Mouse (Mus musculus) cerebellum, adult 8-10 months (tissue): ENCODE data around the gene Spata33.
"Not testable (repeated sequence)": the region's sequence is repeated elsewhere in the genome, so short reads cannot be mapped to it uniquely, and the experiment has no call there.

Experiments
- DNase-seq: peaks from one replicate; pipeline ENCODE4 v3.0.0; 2022

Gene Spata33

GRCm38 (mm10) chr8:123212321-123213117 is at the start of gene Spata33, which contains the start of gene Chmp1a:
Spata33 (plus strand) TSS chr8:123212832.
Chmp1a (minus strand) TSS chr8:123212763.
- peak; percentile 83 for DNase-seq

GRCm38 (mm10) chr8:123181391-123181790 is 31.2 kb upstream of the Spata33 start:
- no peak for DNase-seq

- no peak for DNase-seq
These were observed 26.8 kb upstream of the Spata33 start, which contains the start of gene Dpep1 for GRCm38 (mm10) chr8:123185566-123186409. Dpep1 (plus strand) TSS chr8:123186242.

- DNase-seq: no peak
These were observed 24.6 kb upstream of the Spata33 start for GRCm38 (mm10) chr8:123188006-123188405.

- no peak for DNase-seq
These were observed 23.8 kb upstream of the Spata33 start for GRCm38 (mm10) chr8:123188841-123189240.

- peak; percentile 37 for DNase-seq
These were observed 22.0 kb upstream of the Spata33 start for GRCm38 (mm10) chr8:123190678-123191077.

GRCm38 (mm10) chr8:123191908-123192307 is 20.7 kb upstream of the Spata33 start:
- DNase-seq: no peak

GRCm38 (mm10) chr8:123193771-123194170 is 18.9 kb upstream of the Spata33 start:
- DNase-seq: no peak

GRCm38 (mm10) chr8:123197016-123197415 is 15.6 kb upstream of the Spata33 start:
- DNase-seq: not testable (repeated sequence)

GRCm38 (mm10) chr8:123199864-123200263 is 12.8 kb upstream of the Spata33 start:
- DNase-seq: no peak

- DNase-seq: peak; percentile 68
These were observed 10.3 kb upstream of the Spata33 start for GRCm38 (mm10) chr8:123202288-123202687.

GRCm38 (mm10) chr8:123203571-123203970 is 9.1 kb upstream of the Spata33 start:
- no peak for DNase-seq

GRCm38 (mm10) chr8:123211876-123212275 is 756 bp upstream of the Spata33 start:
- DNase-seq: no peak

GRCm38 (mm10) chr8:123213118-123213772 is 613 bp downstream of the Spata33 start:
- DNase-seq: no peak

GRCm38 (mm10) chr8:123215430-123215829 is 2.8 kb downstream of the Spata33 start:
- no peak for DNase-seq

- no peak for DNase-seq
These were observed 8.3 kb downstream of the Spata33 start for GRCm38 (mm10) chr8:123220917-123221316.

- DNase-seq: peak; percentile 90
These were observed 11.9 kb downstream of the Spata33 start, which contains the start of gene Cdk10 for GRCm38 (mm10) chr8:123224278-123225266. Cdk10 (plus strand) TSS chr8:123224842.

- DNase-seq: no peak
These were observed 15.8 kb downstream of the Spata33 start for GRCm38 (mm10) chr8:123228416-123228815.

- not testable (repeated sequence) for DNase-seq
These were observed 17.7 kb downstream of the Spata33 start for GRCm38 (mm10) chr8:123230326-123230725.

- no peak for DNase-seq
These were observed 19.1 kb downstream of the Spata33 start for GRCm38 (mm10) chr8:123231742-123232141.

GRCm38 (mm10) chr8:123232553-123232952 is 19.9 kb downstream of the Spata33 start:
- no peak for DNase-seq

GRCm38 (mm10) chr8:123233300-123233699 is 20.7 kb downstream of the Spata33 start:
- DNase-seq: no peak
